Mouse (Mus musculus) heart, postnatal 0 days (tissue): ENCODE measurements around the gene Cul4a.
"Not testable (repeated sequence)": the region's sequence is repeated elsewhere in the genome, so short reads cannot be mapped to it uniquely, and the experiment has no call there.

Source experiments
- CTCF ChIP-seq: IDR thresholded peaks from 2 replicates; pipeline ENCODE4 v1.5.1; 2016; ENCODE audit warnings: antibody characterized with exemption, control low read depth, low read depth
- EP300 ChIP-seq: IDR thresholded peaks from 2 replicates; pipeline ENCODE4 v1.6.1; 2016; ENCODE audit warnings: antibody characterized with exemption, low read depth

DNA sequence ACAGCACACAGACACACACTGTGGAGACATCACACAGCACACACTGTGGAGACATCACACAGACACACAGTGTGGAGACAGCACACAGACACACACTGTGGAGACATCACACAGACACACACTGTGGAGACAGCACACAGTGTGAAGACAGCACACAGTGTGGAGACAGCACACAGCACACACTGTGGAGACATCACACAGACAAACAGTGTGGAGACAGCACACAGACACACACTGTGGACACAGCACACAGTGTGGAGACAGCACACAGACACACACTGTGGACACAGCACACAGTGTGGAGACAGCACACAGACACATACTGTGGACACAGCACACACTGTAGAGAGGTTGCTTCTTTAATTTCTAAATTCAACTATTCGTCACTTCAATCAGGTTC is 29.8 kb upstream of the Cul4a start:
- TF ChIP-seq CTCF, EP300: not testable (repeated sequence)
